Mouse (Mus musculus): ENCODE measurements around the gene Ccz1.

- TF ChIP-seq POLR2A (IDR thresholded peaks at IDR 0.05; ENCODE audit: insufficient read depth, low read depth, low read length) (no peak), CTCF (IDR thresholded peaks at IDR 0.05) (no peak), EP300 (IDR thresholded peaks at IDR 0.05; ENCODE audit: insufficient read depth, low read depth, low read length) (no peak)
These were observed 28.5 kb upstream of the Ccz1 start for GRCm38 (mm10) chr5:144043166-144043565.

Measured in heart, adult 2 months (tissue).